Mouse (Mus musculus) naive thymus-derived CD4-positive, alpha-beta T cell, adult 2 months (primary cell): ENCODE results near the gene Gm9745.
"Not testable (repeated sequence)": the region's sequence is repeated elsewhere in the genome, so short reads cannot be mapped to it uniquely, and the experiment has no call there.

Experiments used
- DNase-seq: peaks from one replicate; pipeline ENCODE4 v3.0.0-alpha.2; 2011; ENCODE audit warnings: low read depth

Gm9745 gene

GRCm38 (mm10) chr13:8948131-8948530 lies at the start of gene Gm9745:
TSS of gene Gm9745 (minus strand) at chr13:8948231.
- DNase-seq, result not testable (repeated sequence)

GRCm38 (mm10) chr13:8997221-8997620 lies 49.2 kb upstream of the Gm9745 start:
- not testable (repeated sequence) for DNase-seq

- DNase-seq, result peak; percentile 97
These were observed 48.2 kb upstream of the Gm9745 start, which contains the start of gene Gtpbp4 for GRCm38 (mm10) chr13:8995990-8996786. TSS of gene Gtpbp4 (minus strand) at chr13:8996083.

- peak; percentile 79 for DNase-seq
These were observed 47.3 kb upstream of the Gm9745 start for GRCm38 (mm10) chr13:8995159-8995989.

- no peak for DNase-seq
These were observed 44.2 kb upstream of the Gm9745 start for GRCm38 (mm10) chr13:8992231-8992630.

- no peak for DNase-seq
These were observed 24.9 kb upstream of the Gm9745 start for GRCm38 (mm10) chr13:8972972-8973371.

GRCm38 (mm10) chr13:8972369-8972768 lies 24.3 kb upstream of the Gm9745 start:
- DNase-seq, result no peak

- DNase-seq, result no peak
These were observed 19.7 kb upstream of the Gm9745 start for GRCm38 (mm10) chr13:8967742-8968141.

- DNase-seq, result no peak
These were observed 17.2 kb upstream of the Gm9745 start for GRCm38 (mm10) chr13:8965224-8965623.

GRCm38 (mm10) chr13:8962266-8962665 lies 14.2 kb upstream of the Gm9745 start:
- DNase-seq, result not testable (repeated sequence)

- not testable (repeated sequence) for DNase-seq
These were observed 13.3 kb upstream of the Gm9745 start for GRCm38 (mm10) chr13:8961128-8961888.

- DNase-seq, result not testable (repeated sequence)
These were observed 11.5 kb upstream of the Gm9745 start for GRCm38 (mm10) chr13:8959554-8959953.

GRCm38 (mm10) chr13:8959058-8959457 lies 11.0 kb upstream of the Gm9745 start:
- not testable (repeated sequence) for DNase-seq

GRCm38 (mm10) chr13:8956873-8957272 lies 8.8 kb upstream of the Gm9745 start:
- not testable (repeated sequence) for DNase-seq

GRCm38 (mm10) chr13:8955127-8955526 lies 7.1 kb upstream of the Gm9745 start:
- DNase-seq, result not testable (repeated sequence)

- DNase-seq, result not testable (repeated sequence)
These were observed 4.5 kb upstream of the Gm9745 start, which contains the start of gene Idi2 for GRCm38 (mm10) chr13:8952563-8952962. TSS of gene Idi2 (plus strand) at chr13:8952863.

- DNase-seq, result not testable (repeated sequence)
These were observed 4.2 kb downstream of the Gm9745 start for GRCm38 (mm10) chr13:8943828-8944227.

- DNase-seq, result not testable (repeated sequence)
These were observed 6.3 kb downstream of the Gm9745 start for GRCm38 (mm10) chr13:8941701-8942100.

GRCm38 (mm10) chr13:8941110-8941509 lies 6.9 kb downstream of the Gm9745 start:
- not testable (repeated sequence) for DNase-seq

GRCm38 (mm10) chr13:8937611-8938140 lies 10.4 kb downstream of the Gm9745 start:
- not testable (repeated sequence) for DNase-seq

GRCm38 (mm10) chr13:8933499-8933898 lies 14.5 kb downstream of the Gm9745 start:
- no peak for DNase-seq

- not testable (repeated sequence) for DNase-seq
These were observed 34.1 kb downstream of the Gm9745 start for GRCm38 (mm10) chr13:8913890-8914289.
